Mouse (Mus musculus): ENCODE data around the gene Cep162.

The Cep162 gene

DNA sequence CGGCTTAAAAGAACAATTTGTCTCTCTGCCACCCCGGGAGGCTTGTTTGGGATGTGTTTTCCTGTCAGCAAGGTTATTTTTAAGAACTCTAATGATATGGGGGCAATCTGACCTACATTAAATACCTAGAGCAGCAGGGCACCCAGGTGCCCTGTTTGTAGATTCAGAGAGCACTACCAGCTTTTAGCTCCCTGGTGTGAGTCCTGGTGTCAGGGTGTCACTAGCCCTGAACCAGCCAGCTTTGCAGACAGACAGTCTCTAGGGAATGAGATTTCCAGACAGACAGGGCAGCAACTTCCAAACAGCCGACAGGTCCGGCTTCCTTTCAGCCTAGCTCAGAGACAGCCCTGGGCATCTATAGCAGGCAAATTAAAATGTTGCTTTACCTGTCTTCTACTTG lies 92.8 kb downstream of the Cep162 start:
- no peak for DNase-seq (ENCODE audit: inconsistent ontology term)

DNA sequence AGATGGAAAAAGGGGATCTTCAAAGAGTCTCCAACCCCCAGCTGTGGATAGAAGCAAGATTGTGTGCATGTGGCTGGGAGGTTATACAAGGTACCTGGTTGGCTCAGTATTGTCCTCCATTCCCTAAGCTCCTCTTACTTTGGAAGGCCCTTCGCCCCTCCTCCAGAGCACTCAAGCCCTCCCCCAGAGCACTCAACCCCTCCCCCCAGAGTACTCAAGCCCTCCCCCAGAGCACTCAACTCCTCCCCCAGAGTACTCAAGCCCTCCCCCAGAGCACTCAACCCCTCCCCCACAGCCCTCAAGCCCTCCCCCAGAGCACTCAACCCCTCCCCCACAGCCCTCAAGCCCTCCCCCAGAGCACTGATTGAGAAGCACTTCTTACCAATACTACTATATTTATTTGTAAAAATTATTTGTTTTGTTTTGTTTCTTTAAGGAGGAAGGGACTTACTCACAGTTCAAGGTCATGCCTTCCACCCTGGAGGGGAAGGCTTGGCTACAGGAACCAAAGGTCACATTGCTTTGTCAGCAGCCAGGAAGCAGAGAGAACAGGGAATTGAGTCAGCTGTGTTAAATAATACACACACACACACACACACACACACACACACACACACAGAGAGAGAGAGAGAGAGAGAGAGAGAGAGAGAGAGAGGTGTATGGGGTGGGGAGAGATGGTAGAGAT lies 102.6 kb downstream of the Cep162 start:
- no peak for DNase-seq (ENCODE audit: inconsistent ontology term)

DNA sequence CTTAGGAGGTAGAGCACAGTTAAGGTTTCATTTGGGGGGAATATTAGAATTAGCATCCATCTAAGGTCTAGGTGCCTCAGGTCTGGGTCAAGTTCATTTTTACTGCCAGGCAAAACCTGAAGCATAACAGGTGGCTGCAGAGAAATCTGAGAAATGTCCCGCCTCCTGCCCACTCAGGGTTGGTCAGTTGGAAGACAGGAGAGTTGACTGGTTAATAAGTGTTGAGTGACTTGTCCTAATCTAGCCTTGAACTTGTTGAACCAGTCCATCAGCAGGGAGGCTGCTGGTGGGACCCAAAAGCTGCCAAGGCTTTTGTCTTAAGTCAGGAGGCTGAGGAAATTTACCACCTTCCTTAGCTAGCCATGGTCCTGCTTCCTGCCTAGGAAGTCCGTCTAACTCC lies 107.4 kb downstream of the Cep162 start:
- DNase-seq (ENCODE audit: inconsistent ontology term), result no peak

DNA sequence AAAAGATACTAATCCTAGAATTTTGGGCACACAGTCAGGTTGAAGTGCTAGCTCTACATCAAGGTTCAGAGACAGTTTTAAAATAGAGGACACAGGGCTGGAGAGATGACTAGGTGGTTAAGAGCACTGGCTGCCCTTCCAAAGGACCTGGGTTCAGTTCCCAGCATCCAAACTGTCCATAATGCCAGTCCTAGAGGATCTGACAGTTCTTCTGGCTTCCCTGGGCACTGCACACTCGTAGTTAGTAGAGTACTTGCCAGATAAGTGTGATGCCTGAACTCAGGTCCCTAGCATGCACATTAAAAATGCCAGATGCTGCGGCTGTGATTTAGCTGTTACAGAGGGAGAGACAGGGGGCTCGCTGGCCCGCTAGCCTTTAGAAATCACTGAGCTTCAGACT lies 108.9 kb downstream of the Cep162 start:
- DNase-seq (ENCODE audit: inconsistent ontology term), result no peak

DNA sequence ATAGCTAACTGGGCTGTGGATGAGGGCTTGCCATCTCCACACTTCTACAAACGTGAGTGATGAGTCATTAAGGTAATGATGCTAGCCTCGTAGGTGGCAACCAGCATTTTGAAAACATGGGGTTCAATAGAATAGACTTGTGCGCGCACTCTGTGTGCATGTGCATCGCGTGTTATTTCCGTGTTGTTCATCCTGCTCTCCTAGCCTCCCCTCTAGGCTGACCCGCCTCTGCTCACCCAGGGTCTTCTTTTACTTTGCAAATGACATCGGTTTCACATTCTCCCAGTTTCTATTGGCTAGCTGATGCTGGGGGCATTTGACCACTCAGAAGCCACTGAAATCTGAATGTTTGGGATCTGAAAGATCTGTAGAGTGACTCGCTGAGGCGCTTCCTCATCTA lies 109.7 kb downstream of the Cep162 start:
- DNase-seq (ENCODE audit: inconsistent ontology term), result no peak

DNA sequence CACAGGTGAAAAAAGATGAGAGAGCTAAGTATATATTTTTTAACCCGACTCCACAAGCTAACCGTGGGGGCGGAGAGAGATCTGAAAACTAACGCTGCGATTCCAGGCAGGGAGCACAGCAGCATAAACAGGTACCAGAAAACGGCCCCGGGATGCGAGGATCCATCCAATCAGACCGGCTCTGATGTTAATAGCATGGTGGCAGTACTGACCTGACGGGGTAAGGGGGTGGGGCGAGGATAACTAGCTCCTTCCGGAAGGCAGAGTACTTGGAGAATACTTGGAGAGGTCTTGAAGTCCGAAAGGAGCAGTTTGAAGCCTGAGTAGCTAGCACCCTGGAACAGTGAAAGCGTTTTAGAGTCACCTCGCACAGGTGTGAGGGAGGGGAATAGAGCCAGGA lies 110.2 kb downstream of the Cep162 start:
- DNase-seq (ENCODE audit: inconsistent ontology term), result no peak

DNA sequence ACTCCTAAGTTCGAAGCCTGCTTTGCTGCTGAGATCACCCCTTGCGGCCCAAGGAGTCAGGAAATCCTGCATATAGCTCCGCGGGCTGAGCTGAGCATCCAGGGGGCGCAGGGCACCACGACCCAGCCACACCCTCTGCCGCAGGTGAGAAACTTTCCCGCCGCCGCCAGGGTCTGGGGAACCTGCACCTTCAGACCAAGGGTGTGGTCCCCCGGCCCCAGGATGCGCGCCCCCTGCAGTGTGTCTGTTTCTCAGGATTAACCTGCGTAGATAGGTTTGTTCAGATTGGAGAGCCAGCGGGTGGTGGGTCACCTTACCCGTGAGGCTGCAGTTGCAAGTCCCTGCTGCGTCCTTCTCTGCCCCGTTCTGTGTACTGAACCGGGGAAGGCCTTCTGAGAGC lies 110.8 kb downstream of the Cep162 start:
- DNase-seq (ENCODE audit: inconsistent ontology term), result no peak

DNA sequence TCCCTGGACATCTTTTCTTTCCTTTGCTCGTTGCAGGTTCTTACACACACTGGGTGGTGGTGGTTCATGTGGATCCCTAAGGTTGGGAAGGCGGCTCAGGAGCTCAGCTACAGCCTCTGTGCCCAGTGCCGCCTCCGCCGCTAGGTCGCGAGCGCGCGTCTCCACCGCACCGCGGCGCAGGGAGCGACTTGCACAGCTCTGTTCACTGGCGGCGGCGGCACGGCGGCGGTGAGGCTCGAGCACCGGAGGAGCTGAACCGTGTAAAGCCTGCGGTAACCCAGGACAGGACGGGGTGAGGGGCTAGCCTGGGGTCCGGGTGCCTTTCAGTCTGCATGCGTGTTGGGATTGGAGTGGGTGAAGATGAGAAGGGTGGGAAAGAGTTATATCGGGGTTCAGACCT lies 111.2 kb downstream of the Cep162 start, which contains the start of gene Mrap2:
Mrap2 (plus strand) TSS at position 201 of the 400 bp plus-strand sequence.
- peak; percentile 61 for DNase-seq (ENCODE audit: inconsistent ontology term)

DNA sequence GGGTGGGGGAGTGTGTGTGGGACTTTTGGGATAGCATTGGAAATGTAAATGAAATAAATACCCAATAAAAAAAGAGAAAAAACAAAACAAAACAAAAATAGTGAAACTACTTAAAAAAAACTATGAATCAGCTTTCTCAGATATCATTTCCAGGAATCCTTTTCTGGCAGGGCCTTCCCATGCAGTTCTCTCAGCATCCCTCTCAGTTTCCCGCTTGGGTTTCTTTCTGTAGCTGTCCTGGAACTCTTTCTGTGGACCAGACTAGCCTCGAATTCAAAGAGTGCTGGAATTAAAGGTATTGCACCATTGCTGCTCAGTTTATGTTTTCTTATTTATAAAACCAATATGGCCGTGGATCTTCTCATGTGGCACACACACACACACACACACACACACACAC lies 112.3 kb downstream of the Cep162 start:
- DNase-seq (ENCODE audit: inconsistent ontology term), result no peak

Measured in Muller cell, postnatal 12 days (primary cell).